Mouse (Mus musculus) megakaryocyte progenitor cell, adult 5-6 weeks (primary cell): ENCODE measurements around the gene Sh3bp2. TPM values are rescaled to one million over a fixed set of nuclear protein-coding genes. Genes with fewer than 3 reads are reported as not detected.
"Not testable (repeated sequence)": the region's sequence is repeated elsewhere in the genome, so short reads cannot be mapped to it uniquely, and the experiment has no call there.

Experiments
- ATAC-seq: replicated peaks from 2 replicates; pipeline ENCODE4 v1.8.0; 2016; ENCODE audit warnings: mild to moderate bottlenecking, moderate TSS enrichment, inconsistent platforms; ENCODE audit not compliant: poor library complexity
- total RNA-seq, 2 experiments: library from RNA; stranded (forward) in 1 of 2; stranded (reverse) in 1 of 2; fragments of 157-497, 149-512 nt in 1 of 2; fragments of 200-1000 nt in 1 of 2; gene quantifications; 2 replicates each; pipeline versions ENCODE4 v1.2.3 to v1.2.4; 2015 to 2017

Gene Sh3bp2
- total RNA-seq, 2 experiments from 2014 or later, result 10.0 to 21.0 TPM

DNA sequence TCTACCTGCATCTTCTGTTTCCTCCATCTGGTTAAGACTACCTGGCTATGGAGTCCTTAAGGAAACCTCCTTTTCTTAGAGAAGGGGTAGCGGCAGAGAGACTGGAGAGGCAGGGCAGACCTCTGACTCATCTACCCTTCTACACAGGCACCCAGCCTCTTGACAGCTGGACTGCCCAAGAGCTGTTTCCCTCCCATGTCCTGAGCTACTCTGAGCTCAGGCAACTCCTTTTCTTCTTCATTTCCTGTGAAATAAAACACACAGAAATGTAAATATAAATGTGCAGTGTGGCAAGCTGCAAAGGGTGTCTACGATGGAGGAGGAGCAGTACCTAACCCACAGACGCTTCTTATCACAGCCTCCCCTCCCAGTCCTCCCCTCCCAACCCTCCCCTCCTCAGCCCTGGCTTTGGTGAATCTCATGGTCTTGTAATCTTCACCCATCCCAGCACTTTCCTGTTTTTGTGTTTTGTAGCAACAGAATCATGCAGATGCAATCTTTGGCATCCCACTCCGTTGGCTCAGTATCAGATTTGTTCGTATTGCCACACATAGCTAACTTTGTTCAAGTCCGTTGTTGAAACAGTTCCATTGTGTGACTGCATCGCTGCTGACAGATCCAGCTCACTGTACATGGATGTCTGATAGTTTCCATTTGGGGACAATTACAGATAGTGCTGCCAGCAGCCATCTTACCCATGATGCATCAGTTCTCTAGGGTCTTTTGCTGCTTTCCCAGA lies 40.1 kb downstream of the Sh3bp2 start:
- ATAC-seq, result peak; percentile 89

DNA sequence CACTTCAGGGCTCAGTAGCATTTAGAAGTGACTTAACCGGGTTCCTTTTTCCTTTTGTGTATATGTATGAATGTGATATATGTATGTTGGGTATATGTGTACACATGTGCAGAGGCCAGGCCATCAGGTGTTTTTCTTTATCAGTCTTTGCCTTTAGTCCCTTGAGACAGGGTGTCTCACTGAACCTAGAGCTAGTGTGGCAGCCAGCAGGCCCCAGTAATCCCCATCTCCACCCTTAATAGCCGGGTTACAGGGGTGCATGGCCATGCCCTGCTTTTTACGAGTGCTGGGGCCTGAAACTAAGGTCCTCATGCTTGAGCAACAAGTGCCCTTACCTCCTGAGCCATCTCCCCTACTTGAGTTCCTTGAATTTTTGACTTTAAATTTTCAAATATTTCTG lies 45.9 kb downstream of the Sh3bp2 start:
- ATAC-seq, result no peak

DNA sequence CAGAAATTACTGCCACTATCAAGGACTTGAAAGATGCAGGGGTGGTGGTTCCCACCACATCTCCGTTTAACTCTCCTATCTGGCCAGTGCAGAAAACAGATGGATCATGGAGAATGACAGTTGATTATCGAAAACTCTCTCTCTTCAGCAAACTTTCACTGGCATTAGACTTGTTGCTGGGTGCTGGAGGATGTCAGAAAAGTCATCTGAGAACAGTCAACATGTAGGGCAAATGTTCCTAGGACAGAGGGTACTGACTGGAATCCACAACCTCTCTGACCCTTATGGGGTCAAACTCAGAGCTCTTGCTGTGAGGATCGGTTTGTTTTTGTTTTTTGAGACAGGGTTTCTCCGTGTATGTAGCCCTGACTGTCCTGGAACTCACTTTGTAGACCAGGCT lies 46.9 kb downstream of the Sh3bp2 start:
- not testable (repeated sequence) for ATAC-seq

DNA sequence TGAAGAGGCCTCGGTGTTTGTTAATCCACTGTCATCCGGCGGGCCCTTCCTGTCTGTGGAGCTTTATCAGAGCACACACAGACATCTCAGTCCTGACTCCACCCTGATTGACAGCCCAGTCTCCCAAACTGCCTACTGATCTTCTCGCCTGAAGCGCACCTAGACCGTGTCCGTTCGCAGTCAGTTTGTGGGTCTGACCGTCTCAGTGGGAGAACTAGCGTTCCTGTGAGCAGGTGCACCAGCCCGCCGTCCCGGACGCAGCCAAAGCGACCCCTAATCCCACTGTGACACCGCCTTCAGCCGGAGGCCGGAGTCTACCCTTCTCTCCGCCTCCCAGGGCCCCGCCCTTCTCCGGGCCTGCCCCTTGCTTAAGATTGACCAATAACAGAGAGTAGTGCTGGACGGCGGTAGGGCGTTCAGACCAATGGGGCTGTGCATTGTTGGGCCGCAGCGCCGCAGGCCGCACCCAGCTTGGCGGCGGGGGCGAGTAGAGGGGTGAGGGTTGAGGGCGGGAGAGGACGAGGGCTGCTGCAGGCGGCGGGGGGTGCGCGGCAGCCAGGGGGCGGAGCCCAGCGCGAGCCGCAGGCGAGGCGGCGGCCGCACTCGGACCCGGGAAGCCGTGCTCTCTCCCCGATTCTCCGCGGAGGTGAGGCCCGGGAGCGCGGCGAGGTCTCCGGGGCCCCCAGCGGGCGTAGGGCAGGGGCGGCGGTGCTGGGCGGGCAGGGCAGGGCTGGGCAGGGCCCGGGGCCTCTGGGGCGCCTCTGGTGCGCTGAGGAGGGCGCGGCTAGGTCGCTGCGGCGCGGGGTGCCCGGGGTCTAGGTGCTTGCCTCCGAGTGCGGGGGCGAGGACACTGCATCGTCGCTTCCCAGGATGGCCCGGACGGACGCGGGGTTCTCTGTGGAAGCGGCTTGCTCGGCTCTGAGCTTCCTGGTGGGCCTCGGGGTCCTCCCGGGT lies 47.9 kb downstream of the Sh3bp2 start, which contains the start of gene Add1:
Add1 (plus strand) TSS at position 397 of the 954 bp plus-strand sequence.
- ATAC-seq, result peak; percentile 87

DNA sequence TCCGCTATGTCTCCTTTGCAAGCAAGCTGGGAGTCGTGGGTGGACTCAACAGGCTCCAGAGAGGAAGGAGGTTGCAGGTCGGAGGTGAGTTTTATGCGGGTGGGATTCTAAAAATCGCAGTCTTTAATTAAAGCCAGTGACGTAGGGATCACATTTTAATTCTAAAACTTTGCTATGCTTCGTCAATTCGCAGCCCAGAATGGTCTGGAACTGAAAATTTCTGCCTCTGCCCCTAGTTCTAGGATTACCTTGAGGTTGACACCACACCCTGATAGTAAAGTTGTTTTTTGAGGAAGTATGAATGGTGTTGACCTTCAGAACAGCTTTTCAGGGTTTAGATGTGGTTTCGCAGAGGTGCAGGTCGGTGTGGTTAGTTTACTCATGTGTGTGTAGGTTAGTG lies 49.1 kb downstream of the Sh3bp2 start:
- ATAC-seq, result no peak

DNA sequence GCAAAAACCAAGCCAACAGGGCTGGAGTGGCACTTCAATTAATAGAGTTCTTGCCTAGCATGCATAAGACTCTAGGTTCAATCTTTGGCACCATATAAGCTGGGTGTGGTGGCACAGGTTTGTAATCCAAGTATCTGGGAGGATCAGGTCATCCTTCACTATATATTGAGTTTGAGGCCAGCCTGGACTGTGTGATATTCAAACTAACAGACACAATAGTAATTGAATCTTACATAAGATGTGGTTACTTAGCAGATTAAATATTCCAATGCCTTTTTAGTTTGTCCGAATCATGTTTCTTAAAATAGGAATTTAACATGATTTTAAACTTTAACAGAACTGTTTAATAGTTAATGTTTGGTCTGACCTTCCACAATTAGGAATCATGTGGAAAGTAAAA lies 50.6 kb downstream of the Sh3bp2 start:
- ATAC-seq, result no peak

DNA sequence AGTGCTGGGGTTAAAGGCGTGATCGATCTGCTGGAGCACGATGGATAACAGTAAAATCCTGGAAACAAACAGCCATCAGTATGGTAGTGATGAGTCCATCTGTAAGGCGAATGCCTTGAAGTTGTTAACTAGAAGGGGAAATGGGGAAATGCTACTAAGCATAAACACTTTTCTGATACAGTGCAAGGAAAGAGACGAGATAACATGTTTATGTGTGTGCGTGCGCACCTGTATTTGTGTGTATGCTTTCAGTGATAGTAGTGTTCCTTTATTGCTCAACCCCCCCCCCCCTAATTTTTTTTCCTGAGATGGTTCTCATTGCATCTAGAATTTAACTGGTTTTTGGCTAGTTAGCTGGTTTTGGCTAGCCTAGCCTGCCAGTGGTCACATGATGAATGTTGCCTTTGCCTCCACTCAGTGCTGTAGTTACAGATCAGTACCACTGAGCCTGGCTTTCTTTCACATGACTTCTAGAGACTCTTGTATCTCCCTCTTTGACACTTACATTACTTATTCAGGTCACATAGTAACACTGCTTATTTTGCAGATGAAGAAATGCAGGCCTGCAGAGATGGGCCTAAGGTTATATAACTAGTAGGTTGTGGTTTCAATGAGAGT lies 52.5 kb downstream of the Sh3bp2 start:
- no peak for ATAC-seq

DNA sequence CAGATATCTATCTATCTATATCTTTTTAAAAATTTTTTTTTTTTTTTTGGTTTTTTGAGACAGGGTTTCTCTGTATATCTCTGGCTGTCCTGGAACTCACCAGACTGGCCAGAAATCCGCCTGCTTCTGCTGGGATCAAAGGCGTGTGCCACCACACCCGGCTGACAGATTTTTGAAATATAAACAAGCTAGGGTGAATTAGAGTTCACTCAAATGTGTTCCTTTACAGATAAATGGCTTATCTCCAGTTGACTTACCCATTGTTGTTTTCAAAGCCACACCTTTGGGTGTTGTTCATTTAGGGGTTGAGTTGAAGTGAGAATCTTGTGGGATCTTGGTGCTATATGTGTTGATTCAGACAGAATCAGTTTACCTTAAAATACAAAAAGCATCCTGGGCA lies 53.7 kb downstream of the Sh3bp2 start:
- ATAC-seq, result peak; percentile 47

DNA sequence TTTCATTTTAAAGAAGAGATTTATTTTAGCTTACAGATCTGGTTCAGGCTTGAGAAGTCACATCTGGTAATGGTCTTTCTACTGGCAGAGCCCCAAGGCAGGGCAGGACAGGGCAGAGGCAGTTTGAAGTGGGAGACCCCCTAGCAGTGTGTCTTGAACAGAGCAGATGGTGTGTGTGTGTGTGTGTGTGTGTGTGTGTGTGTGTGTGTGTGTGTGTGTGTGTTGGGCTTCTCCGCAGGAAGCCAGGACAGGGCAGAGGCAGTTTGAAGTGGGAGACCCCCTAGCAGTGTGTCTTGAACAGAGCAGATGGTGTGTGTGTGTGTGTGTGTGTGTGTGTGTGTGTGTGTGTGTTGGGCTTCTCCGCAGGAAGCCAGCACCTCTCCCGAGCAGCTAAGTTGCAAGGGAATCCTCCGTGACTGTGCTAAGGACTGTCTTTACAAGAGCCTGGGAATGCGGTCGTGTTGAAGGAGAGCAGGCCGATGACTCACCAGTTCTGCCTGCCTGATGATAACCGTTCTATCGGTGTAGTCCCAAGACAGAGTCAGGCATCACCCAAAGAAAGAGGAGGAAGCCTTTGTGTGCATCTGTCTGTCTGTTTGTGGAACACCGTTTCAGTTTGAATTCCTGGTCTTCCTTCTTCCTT lies 56.2 kb downstream of the Sh3bp2 start:
- peak; percentile 81 for ATAC-seq

DNA sequence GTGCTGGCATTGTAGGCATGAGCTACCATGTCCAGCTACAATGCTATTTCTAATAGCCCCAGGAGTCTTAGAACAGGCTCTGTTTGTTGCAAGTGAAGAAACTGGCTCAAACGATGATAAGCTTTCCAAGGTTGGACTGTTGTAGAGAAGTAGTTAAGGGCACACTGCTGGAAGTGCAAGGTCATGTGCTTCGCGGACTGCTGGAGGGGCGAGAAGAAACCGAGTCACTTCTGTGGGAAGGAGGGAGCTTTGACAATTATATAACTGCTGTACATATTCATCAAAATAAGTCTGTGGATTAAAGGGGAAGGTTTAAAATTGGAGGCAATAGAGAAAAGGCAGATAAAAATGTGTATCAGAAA lies 56.7 kb downstream of the Sh3bp2 start:
- ATAC-seq, result peak; percentile 35

DNA sequence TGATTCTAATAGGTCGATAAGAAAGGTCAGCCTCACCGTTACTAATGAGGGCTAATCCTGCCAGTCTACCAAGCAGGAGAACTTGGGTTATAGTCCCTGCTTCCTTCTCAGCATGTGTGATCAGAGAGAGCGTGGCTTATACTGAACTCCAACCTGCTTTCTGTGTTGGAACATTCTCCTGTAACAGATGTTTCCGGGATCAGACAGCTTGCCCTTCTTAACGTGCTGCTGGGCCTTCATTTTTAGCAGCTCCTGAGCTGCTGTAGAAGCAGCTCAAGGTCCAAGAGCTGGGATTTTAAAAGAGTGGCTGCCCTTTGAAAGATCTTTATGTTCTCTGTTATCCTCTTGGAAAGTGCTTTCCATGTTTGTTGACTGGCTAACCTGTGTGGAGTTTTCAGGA lies 59.6 kb downstream of the Sh3bp2 start:
- no peak for ATAC-seq

DNA sequence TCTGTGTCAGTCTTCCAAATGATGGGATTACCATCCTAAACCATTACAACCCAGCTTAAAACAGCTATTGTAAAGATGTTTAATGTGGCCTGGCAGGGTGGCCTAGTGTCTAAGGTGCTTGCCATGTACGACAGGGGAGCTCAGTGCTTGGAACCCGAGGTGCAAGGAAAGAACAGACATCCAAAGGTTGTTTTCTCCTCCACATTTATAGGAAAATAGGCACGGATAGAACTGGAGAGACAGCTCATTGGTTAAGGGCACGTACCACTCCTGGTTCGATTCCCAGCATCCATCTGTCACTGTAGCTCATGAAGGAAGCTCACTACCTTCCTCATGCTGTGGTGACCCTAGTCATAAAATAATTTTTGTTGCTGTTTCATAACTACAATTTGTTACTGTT lies 62.2 kb downstream of the Sh3bp2 start:
- no peak for ATAC-seq

DNA sequence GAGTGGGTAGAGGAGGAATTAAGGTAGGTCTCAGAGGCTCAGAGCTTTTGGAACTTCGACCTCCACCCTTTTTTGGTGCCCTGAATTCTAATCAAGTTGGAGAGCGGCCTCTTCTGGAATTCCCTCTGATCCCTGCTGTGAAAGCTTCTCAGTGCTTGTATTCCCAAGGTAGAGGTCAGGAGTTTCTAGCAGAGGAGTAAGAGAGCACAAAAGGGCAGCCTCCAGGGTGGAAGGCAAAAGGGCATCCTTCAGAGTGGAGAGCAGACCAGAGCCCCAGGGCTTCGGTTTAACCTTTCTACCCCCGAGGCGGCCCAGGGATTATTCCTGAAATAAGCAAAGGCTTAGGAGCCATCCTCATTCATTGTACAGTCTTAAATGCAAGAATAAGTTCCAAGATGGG lies 64.4 kb downstream of the Sh3bp2 start:
- ATAC-seq, result no peak

DNA sequence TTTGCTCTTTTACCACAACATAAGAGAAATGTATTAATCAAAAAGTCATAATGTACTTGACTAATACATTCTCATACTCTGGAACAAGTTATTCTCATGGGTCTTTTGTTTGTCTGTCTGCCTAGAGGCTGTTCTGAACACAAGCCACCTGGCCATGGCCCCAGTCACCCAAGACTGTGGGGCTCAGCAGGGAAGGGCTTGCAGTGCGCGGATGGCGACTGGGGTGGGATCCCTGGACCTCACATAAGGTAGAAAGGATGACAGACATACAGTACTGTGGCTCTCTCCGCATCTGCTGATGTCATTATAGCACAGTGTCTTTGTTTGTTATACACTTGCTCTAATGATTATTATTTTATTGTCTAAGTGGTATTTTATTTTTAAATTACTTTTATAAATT lies 65.1 kb downstream of the Sh3bp2 start:
- ATAC-seq, result no peak

DNA sequence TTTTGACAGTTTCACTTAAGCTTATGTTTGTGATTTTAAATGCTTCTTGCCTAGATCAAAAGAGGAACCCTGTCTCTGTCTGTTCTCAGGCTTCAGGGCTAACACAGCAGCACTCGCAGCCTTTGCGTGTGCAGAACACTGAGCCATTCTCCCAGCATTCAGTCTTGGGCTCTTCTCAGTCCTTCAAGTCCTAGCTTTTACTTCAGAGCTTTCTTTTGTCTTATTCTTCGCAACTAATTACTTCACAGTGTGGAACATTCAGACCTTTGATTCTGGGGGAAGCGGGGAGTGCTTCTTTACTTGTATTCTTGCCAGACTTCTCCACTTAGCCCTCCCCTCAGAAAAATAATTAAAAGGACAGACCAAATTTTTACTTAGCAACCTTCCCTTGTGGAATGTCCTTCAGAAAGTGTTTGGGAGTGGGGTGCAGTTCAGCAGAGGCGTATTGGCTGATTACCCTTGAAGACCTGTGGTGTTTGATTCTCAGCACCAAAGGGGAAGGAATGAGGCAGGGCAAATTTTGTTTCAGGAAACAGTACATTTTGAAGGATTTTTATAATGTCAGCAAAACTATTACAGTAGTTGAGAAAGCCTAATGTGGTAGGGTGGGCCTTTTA lies 65.9 kb downstream of the Sh3bp2 start:
- no peak for ATAC-seq

DNA sequence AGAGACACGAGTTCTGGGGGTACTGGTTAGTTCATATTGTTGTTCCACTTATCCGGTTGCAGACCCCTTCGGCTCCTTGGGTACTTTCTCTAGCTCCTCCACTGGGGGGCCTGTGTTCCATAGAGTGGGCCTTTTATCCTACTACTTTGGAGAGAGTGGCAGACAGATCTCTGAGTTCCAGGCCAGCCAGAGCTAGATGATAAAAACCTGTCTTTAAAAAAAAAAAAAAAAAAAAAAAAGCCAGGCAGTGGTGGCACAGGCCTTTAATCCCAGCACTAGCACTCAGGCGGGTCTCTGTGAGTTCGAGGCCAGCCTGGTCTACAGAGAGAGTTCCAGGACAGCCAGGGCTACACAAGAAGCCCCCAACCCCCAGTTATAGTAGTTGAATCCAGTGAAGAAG lies 66.6 kb downstream of the Sh3bp2 start:
- ATAC-seq, result not testable (repeated sequence)

DNA sequence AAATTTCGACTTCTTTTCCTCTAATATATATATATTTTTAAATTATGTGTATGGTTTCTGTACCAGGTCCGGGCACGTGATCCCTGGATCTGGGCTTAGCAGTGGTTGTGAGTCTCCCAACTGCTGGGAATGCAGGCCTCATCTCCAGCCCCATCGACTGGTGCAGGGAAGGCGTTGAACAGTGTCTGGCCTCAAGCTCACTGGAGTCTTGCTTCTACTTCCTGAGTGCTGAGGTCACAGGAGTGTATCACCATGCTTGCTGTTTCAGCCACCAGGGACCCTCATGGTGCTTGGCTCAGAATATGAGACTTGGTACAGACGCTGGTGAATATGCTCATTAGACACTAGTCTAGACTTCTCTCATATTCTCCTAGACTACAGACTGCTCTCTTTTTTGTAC lies 67.0 kb downstream of the Sh3bp2 start:
- ATAC-seq, result no peak

DNA sequence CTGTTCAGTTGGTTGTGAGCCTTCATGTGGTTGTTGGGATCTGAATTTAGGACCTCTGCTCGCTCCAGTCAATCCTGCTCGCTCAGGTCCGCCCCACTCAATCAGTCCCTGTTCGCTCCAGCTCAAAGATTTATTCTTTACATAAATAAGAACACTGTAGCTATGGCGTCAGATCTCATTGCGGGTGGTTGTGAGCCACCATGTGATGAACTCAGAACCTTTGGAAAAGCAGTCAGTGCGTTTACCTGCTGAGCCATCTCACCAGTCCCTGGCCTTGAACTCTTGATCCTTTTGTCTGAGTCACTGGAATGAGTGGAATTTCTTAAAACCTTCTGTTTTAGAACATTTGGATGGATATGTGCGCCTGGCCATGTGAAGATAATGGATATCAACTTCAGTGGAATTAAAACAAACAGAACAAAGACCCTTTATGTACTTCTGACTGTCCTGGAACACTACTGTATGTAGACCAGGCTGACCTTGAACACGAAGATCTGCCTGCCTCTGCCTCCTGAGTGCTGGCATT lies 67.6 kb downstream of the Sh3bp2 start:
- no peak for ATAC-seq

DNA sequence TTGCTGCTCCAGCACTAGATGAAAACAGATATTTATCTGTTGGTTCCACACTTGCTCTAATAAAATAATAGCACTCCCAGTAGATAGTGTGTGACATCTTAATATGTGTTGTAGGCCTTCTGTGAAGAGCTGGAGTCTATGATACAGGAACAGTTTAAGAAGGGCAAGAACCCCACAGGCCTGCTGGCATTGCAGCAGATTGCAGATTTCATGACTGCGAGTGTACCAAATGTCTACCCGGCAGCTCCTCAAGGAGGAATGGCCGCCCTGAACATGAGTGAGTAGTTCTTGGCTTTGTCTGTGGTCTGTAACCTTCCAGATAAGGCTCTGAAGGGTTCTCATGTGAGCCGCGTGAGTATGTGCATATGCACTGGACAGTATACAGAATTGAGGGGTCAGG lies 78.9 kb downstream of the Sh3bp2 start:
- no peak; the same call in 1 of the 2 replicates for ATAC-seq

DNA sequence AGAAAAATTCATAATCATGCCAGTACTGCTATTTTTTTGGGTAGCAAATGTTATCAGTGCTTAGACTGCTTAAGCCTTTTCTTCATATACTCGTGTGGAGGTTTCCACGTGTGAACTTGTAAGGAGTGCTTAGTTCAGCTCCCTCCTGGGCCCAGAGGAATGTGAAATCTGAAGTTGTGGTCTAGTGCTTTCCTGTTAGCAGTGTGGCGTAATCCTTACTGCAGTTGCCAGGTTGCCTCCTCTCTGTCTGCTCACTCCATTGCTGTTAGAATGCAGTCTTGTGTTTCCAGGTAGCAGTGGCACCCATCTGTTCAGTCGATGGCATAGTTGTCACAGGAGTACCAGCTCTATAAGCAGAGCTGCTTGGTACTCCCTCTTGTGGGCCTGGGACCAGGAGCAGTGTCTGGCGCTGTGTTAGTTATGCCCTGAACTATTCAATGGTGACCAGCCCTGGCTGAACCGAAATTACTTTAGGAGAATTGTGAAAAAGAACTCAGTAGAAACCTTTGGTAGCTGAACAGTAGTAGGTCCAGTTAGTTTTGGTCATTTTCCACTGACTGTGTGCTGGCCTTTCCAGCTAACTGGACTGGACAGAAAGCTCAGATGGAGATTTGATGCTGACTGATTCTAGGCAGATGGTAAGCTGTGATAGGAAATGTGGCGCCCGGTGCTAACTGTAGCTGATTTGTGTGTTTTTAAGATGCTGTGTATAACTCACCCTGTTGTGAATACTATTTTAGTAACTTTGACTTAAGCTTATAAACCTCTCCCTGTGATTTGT lies 81.7 kb downstream of the Sh3bp2 start:
- peak; percentile 69 for ATAC-seq
